7 mouse cellular contexts compared by ENCODE assay signal in the genomic region with DNA sequence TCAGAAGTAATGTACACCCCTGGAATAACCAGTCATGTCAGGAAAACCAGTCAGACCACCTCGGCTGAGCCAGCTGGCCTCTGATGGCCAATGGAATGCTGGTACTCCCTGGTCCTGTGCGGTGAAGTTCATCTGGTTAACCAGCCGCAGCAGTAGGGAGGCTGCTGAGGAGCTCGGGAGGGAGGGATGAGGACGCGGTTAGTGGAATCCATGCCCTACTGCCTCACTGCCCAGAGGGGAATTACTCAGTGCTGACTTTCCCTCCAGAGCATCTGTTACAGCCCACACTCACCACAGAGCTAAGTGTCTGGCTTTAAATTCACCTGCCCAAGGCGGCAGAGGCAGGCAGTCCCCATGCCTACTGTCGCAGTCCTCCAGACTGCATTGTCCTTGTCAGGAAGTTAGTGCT. TPM values are rescaled to one million over a fixed set of nuclear protein-coding genes. Genes with fewer than 3 reads are reported as not detected.
A peak's percentile ranks its signal among the peaks of the same experiment; 100 is the strongest.
DNase-seq lines count a peak whose midpoint lies in the region; ATAC-seq lines count a peak whose summit lies in the region.

No protein-coding gene starts in this region.

- H3K27ac ChIP-seq in limb, embryonic 11.5 days (replicated peaks; ENCODE audit: low read depth, low read length): no peak overlapping the region
- no peak overlapping the region for H3K27ac ChIP-seq in neural tube, embryonic 12.5 days

- H3K9me3 ChIP-seq in limb, embryonic 11.5 days (ENCODE audit: control insufficient read depth, low read length): no peaks in the 10 kb centered on the region
- H3K9me3 ChIP-seq in neural tube, embryonic 12.5 days: no peaks in the 10 kb centered on the region

- no peaks in the 10 kb centered on the region for H3K36me3 ChIP-seq in limb, embryonic 11.5 days (ENCODE audit: control insufficient read depth, insufficient read depth, low read length)
- H3K36me3 ChIP-seq in neural tube, embryonic 12.5 days: no peaks in the 10 kb centered on the region

- no peak overlapping the region for H3K9ac ChIP-seq in limb, embryonic 11.5 days (ENCODE audit: low read length)
- H3K9ac ChIP-seq in neural tube, embryonic 12.5 days: no peak overlapping the region

- WGBS in limb, embryonic 11.5 days: 28% methylated on average over 8 of the region's 8 CpGs
- 27% methylated on average over 8 of the region's 8 CpGs for WGBS in neural tube, embryonic 12.5 days

- H3K4me3 ChIP-seq in limb, embryonic 11.5 days (ENCODE audit: low read depth, low read length): no peak overlapping the region
- H3K4me3 ChIP-seq in neural tube, embryonic 12.5 days: no peak overlapping the region

- peaks cover 17% of the 10 kb centered on the region for H3K4me1 ChIP-seq in limb, embryonic 11.5 days (ENCODE audit: control insufficient read depth, insufficient read depth, low read length)
- H3K4me1 ChIP-seq in neural tube, embryonic 12.5 days: peaks cover 26% of the 10 kb centered on the region

- peak; percentile 43 for DNase-seq in CD4-positive, CD25-positive, alpha-beta regulatory T cell, adult 2 months (ENCODE audit: low read depth, low spot score)
- peak; percentile 24 for DNase-seq in ES-CJ7 (ENCODE audit: low read depth, low spot score)
- DNase-seq in limb, embryonic 11.5 days (ENCODE audit: low spot score): peak; percentile 67
- no peak for DNase-seq in frontal cortex, postnatal 10 days (ENCODE audit: low spot score in 2 of 2)
- DNase-seq in layer of hippocampus, adult 9-10 months (ENCODE audit: low spot score): no peak

- no peak overlapping the region for H3K4me2 ChIP-seq in limb, embryonic 11.5 days (ENCODE audit: low read depth, severe bottlenecking)
- H3K4me2 ChIP-seq in neural tube, embryonic 12.5 days (replicated peaks): no peak overlapping the region

- H3K27me3 ChIP-seq in limb, embryonic 11.5 days (ENCODE audit: control insufficient read depth, insufficient read depth, low read length): no peaks in the 10 kb centered on the region
- no peaks in the 10 kb centered on the region for H3K27me3 ChIP-seq in neural tube, embryonic 12.5 days (replicated peaks)

- peak; percentile 19 to 58; a peak in 3 of 4 replicates for ATAC-seq in hematopoietic stem cell, adult 5-6 weeks (replicated peaks in 1 of 2; ENCODE audit: insufficient read depth in 1 of 2, low FRiP score in 2 of 2, low TSS enrichment in 1 of 2, low read depth in 1 of 2, poor library complexity in 2 of 2, severe bottlenecking in 2 of 2)
- peak; percentile 62; the same call in 1 of the 2 replicates for ATAC-seq in limb, embryonic 11.5 days (ENCODE audit: insufficient number of reproducible peaks, low FRiP score, low TSS enrichment, low read depth)
- ATAC-seq in neural tube, embryonic 12.5 days (ENCODE audit: low FRiP score, low read depth): peak; percentile 29; the same call in 1 of the 2 replicates

RNA-seq across cellular contexts. Expression of gene Dip2b, which starts 51.2 kb away (rescaled TPM):
- total RNA-seq in hematopoietic stem cell, adult 5-6 weeks (2017): 14.4 and 19.8 TPM in 2 replicates
- polyA plus RNA-seq in limb, embryonic 11.5 days (2014; fragmentation: Nextera tagmentation; extraction: Ambion mirVana): 18.5 and 20.3 TPM in 2 replicates
- polyA plus RNA-seq in neural tube, embryonic 12.5 days (2016; fragmentation: Nextera tagmentation; extraction: Ambion mirVana): 24.7 and 26.9 TPM in 2 replicates

Comparison
In these comparisons a context has a peak if more than half of its experiments do, and no peak if none do; other contexts are left out.
1. DNase-seq: peak in CD4-positive, CD25-positive, alpha-beta regulatory T cell, adult 2 months (single experiment), ES-CJ7 (single experiment) and limb, embryonic 11.5 days (single experiment); none in frontal cortex, postnatal 10 days (0 of 2) and layer of hippocampus, adult 9-10 months (single experiment).
2. Peak in every context shown above with its lines, with median percentiles within 50 percentile points of each other: ATAC-seq.